In the genomic region with DNA sequence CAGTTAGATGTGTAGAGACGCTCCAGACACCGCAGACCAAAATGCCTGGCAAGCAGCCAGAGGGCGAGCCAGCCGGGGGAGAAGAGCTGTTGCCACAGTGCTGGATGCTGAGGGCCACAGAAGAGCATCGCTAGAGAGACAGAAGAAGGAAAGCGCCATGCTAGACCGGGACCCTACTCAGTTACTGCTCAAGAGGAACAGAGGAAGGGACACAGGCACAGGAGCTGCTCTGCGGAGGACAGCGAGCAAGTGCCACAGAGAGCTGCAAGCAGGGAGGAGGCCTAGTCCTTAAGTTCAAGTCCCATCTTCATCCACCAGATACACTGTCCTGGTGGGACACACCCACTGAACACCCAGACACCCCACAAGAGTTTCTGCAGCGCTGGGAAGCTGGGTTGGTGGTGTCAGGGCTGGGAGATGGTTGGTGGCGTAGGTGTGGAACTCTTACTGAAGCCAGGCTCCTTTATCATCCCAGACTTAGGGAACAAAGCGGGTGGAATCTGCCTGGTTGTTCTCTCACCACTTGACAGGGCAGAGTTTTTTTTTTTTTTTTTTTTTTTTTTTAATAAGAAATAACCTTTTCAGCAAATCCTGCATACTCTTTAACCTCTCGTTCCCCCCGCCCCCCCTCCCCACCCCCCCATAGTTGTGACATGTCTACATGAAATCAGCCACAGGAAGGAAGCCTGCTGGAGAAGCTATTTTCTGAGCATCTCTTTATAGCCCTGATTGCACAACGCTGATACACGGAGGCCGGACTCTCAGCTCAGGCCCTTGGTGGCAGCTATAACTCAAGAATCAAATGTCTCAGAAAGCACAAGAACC, we compare ENCODE assay signal across 8 mouse cellular contexts. TPM values are rescaled to one million over a fixed set of nuclear protein-coding genes. Genes with fewer than 3 reads are reported as not detected.
A peak's percentile ranks its signal among the peaks of the same experiment; 100 is the strongest.
DNase-seq lines count a peak whose midpoint lies in the region; ATAC-seq and TF ChIP-seq lines count a peak whose summit lies in the region.

No protein-coding gene starts in this region.

- DNase-seq in cerebellum, postnatal 25 days, result peak; percentile 40 to 65
- DNase-seq in lung, adult 18-20 months, result peak; percentile 48 to 50
- DNase-seq in lung, adult 2 months, result no peak
- DNase-seq in lung, postnatal 0 days (ENCODE audit: low spot score), result peak; percentile 78
- DNase-seq in thymus, postnatal 36 days, result peak; percentile 78 to 86
- no peak for DNase-seq in neural tube, embryonic 10.5 days (ENCODE audit: extremely low spot score, low spot score)

- no peak for TF ChIP-seq POLR2A in lung, adult 2 months (IDR thresholded peaks at IDR 0.05; ENCODE audit: borderline replicate concordance, extremely low read depth, low read depth, low read length)

- H3K36me3 ChIP-seq in lung, postnatal 0 days (ENCODE audit: insufficient read depth, low read length), result no peaks in the 10 kb centered on the region

- no peak overlapping the region for H3K4me2 ChIP-seq in lung, postnatal 0 days (replicated peaks; ENCODE audit: low read depth, low read length)

- H3K9ac ChIP-seq in lung, postnatal 0 days (replicated peaks; ENCODE audit: low read depth), result no peak overlapping the region

- TF ChIP-seq CTCF in lung, adult 2 months (IDR thresholded peaks at IDR 0.05; ENCODE audit: insufficient read depth, low read length), result no peak
- no peak for TF ChIP-seq CTCF in lung, postnatal 0 days (IDR thresholded peaks at IDR 0.05)

- H3K27ac ChIP-seq in lung, postnatal 0 days (ENCODE audit: low read length), result peak overlapping the region; percentile 60

- no peak overlapping the region for H3K4me3 ChIP-seq in lung, adult 2 months (replicated peaks; ENCODE audit: extremely low read depth, low read depth, low read length)
- no peak overlapping the region for H3K4me3 ChIP-seq in lung, postnatal 0 days (ENCODE audit: low read depth, low read length)

- H3K4me1 ChIP-seq in lung, adult 2 months (ENCODE audit: control insufficient read depth, insufficient read depth, low read length), result peaks cover 10% of the 10 kb centered on the region
- peaks cover 13% of the 10 kb centered on the region for H3K4me1 ChIP-seq in lung, postnatal 0 days (ENCODE audit: insufficient read depth, low read depth, low read length)

- no peak for TF ChIP-seq EP300 in lung, postnatal 0 days (IDR thresholded peaks at IDR 0.05)

- 46% methylated on average over 17 of the region's 17 CpGs for WGBS in lung, adult 2 months
- 43% methylated on average over 16 of the region's 17 CpGs for WGBS in lung, postnatal 0 days

- no peaks in the 10 kb centered on the region for H3K27me3 ChIP-seq in lung, postnatal 0 days (replicated peaks; ENCODE audit: insufficient read depth, low read length)

- H3K9me3 ChIP-seq in lung, postnatal 0 days (ENCODE audit: low read length), result no peaks in the 10 kb centered on the region

- no peak for ATAC-seq in cerebellum, adult (ENCODE audit: insufficient number of reproducible peaks, low FRiP score, low TSS enrichment)
- ATAC-seq in granulocyte monocyte progenitor cell, adult 5-6 weeks (replicated peaks; ENCODE audit: poor library complexity, severe bottlenecking), result peak; percentile 51
- no peak for ATAC-seq in lung, postnatal 0 days

RNA-seq across cellular contexts. Expression of a gene that starts 29.0 kb away (rescaled TPM):
- polyA plus RNA-seq in lung, adult 2 months (2012; rRNA removed), result 56.8 and 71.2 TPM in 2 replicates
- total RNA-seq in granulocyte monocyte progenitor cell, adult 5-6 weeks (2014; fragmentation: Nextera tagmentation), result 34.9 and 56.5 TPM in 2 replicates
- total RNA-seq in granulocyte monocyte progenitor cell, adult 5-6 weeks (2017), result 36.5 and 61.2 TPM in 2 replicates
- 131 and 137 TPM in 2 replicates for polyA plus RNA-seq in lung, postnatal 0 days (2015; fragmentation: Nextera tagmentation; extraction: Ambion mirVana)

RNA-seq across cellular contexts. Expression of a gene that starts 29.3 kb away (rescaled TPM):
- 606 and 728 TPM in 2 replicates for polyA plus RNA-seq in lung, adult 2 months (2012; rRNA removed)
- 1,083 and 1,131 TPM in 2 replicates for total RNA-seq in granulocyte monocyte progenitor cell, adult 5-6 weeks (2014; fragmentation: Nextera tagmentation)
- total RNA-seq in granulocyte monocyte progenitor cell, adult 5-6 weeks (2017), result 462 and 506 TPM in 2 replicates
- polyA plus RNA-seq in lung, postnatal 0 days (2015; fragmentation: Nextera tagmentation; extraction: Ambion mirVana), result 1,092 and 1,166 TPM in 2 replicates

RNA-seq across cellular contexts. Expression of a gene that starts 29.5 kb away (rescaled TPM):
- 0.92 and 1.3 TPM in 2 replicates for polyA plus RNA-seq in lung, adult 2 months (2012; rRNA removed)
- total RNA-seq in granulocyte monocyte progenitor cell, adult 5-6 weeks (2014; fragmentation: Nextera tagmentation), result not detected in 2 replicates
- total RNA-seq in granulocyte monocyte progenitor cell, adult 5-6 weeks (2017), result not detected in 2 replicates
- polyA plus RNA-seq in lung, postnatal 0 days (2015; fragmentation: Nextera tagmentation; extraction: Ambion mirVana), result 1.00 and 1.3 TPM in 2 replicates

RNA-seq across cellular contexts. Expression of a gene that starts 38.8 kb away (rescaled TPM):
- polyA plus RNA-seq in lung, adult 2 months (2012; rRNA removed), result 38.6 and 44.7 TPM in 2 replicates
- total RNA-seq in granulocyte monocyte progenitor cell, adult 5-6 weeks (2014; fragmentation: Nextera tagmentation), result 213 and 215 TPM in 2 replicates
- total RNA-seq in granulocyte monocyte progenitor cell, adult 5-6 weeks (2017), result 171 and 196 TPM in 2 replicates
- polyA plus RNA-seq in lung, postnatal 0 days (2015; fragmentation: Nextera tagmentation; extraction: Ambion mirVana), result 36.0 and 36.4 TPM in 2 replicates

RNA-seq across cellular contexts. Expression of a gene that starts 49.9 kb away (rescaled TPM):
- polyA plus RNA-seq in lung, adult 2 months (2012; rRNA removed), result 2.4 and 6.2 TPM in 2 replicates
- not detected in 2 replicates for total RNA-seq in granulocyte monocyte progenitor cell, adult 5-6 weeks (2014; fragmentation: Nextera tagmentation)
- total RNA-seq in granulocyte monocyte progenitor cell, adult 5-6 weeks (2017), result 0.60 TPM in 1 of 2 replicates, not detected in the other
- 2.0 and 2.1 TPM in 2 replicates for polyA plus RNA-seq in lung, postnatal 0 days (2015; fragmentation: Nextera tagmentation; extraction: Ambion mirVana)

Comparison
In these comparisons a context has a peak if more than half of its experiments do, and no peak if none do; other contexts are left out.
1. DNase-seq: peak in cerebellum, postnatal 25 days (2 of 2), lung, adult 18-20 months (2 of 2), lung, postnatal 0 days (single experiment) and thymus, postnatal 36 days (2 of 2); none in lung, adult 2 months (single experiment) and neural tube, embryonic 10.5 days (single experiment).